Mouse (Mus musculus): Measurements from ENCODE around the gene Ankrd54. TPM values are rescaled to one million over a fixed set of nuclear protein-coding genes. Genes with fewer than 3 reads are reported as not detected.
"Not testable (repeated sequence)": the region's sequence is repeated elsewhere in the genome, so short reads cannot be mapped to it uniquely, and the experiment has no call there.

Ankrd54 gene
- polyA plus RNA-seq, 1 experiment from 2014 or later: 56.4 TPM

DNA sequence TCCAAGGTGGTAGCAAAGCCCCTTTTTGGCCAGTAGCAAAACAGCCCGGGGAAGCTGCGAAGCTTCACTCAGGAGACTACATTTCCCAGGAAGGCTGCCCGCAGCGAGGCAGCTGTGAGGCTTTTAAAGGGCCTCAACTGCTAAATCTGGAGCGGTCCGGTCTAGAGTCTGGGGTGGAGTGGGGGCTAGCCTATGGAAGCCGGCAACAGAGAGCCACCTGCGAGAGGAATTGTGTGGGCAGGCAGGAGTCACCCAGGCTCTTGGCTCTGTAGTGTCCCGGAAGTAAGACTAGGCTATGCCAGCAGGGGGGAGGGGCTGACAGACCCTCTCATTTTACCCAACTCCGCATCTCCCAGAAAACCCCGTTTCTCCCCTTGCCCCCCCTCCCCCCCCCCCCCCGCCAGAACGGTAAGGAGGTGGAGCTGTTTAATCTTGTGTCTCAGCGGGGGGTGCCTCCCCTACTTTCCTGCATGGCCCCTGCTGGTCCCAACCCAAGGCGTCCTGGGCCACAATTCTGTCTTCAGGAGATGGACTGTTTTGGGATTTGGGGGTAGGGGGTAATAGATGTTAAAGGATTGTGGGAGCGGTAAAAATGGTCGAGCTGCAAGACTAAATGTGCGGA lies 36.9 kb downstream of the Ankrd54 start:
- Histone ChIP-seq H3K4me2 (replicated peaks) (peak overlapping the region; percentile 45), H3K27ac (no peak overlapping the region), H3K9ac (replicated peaks) (peak overlapping the region; percentile 17; the same call in 1 of the 2 replicates), H3K9me3 (no peaks in the 10 kb centered on the region), H3K27me3 (peaks cover 8% of the 10 kb centered on the region; the same call in 1 of the 2 replicates), H3K4me3 (replicated peaks) (peak overlapping the region; percentile 2), H3K4me1 (replicated peaks) (peaks cover 44% of the 10 kb centered on the region), H3K36me3 (no peaks in the 10 kb centered on the region)
- 8% methylated on average over 15 of the region's 18 CpGs for WGBS
- ATAC-seq: no peak

DNA sequence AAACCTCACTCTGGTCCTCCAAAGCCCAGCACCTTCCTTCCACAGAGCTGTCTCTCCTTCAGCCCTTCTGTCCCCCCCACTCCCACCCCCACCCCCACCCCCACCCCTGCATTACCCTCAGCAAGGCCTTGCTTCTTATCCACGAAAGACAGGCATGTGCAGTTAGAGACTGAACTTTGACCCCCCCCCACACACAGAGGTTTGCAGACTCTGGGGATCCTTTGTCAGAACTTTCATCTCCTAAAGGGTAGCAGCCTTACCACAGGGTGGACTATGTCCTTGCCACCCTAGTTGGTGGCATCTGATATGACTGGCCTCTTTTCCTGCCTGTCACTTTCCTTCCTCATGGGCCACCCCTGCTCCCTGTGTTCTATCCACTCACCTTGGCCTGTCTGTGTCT lies 39.3 kb downstream of the Ankrd54 start:
- WGBS: 50% methylated on average over 1 of the region's 1 CpGs
- Histone ChIP-seq H3K4me3 (replicated peaks) (no peak overlapping the region), H3K27ac (no peak overlapping the region), H3K27me3 (peaks cover 8% of the 10 kb centered on the region; the same call in 1 of the 2 replicates), H3K4me1 (replicated peaks) (peaks cover 29% of the 10 kb centered on the region), H3K4me2 (replicated peaks) (no peak overlapping the region), H3K36me3 (no peaks in the 10 kb centered on the region), H3K9ac (replicated peaks) (no peak overlapping the region), H3K9me3 (no peaks in the 10 kb centered on the region)
- no peak for ATAC-seq

DNA sequence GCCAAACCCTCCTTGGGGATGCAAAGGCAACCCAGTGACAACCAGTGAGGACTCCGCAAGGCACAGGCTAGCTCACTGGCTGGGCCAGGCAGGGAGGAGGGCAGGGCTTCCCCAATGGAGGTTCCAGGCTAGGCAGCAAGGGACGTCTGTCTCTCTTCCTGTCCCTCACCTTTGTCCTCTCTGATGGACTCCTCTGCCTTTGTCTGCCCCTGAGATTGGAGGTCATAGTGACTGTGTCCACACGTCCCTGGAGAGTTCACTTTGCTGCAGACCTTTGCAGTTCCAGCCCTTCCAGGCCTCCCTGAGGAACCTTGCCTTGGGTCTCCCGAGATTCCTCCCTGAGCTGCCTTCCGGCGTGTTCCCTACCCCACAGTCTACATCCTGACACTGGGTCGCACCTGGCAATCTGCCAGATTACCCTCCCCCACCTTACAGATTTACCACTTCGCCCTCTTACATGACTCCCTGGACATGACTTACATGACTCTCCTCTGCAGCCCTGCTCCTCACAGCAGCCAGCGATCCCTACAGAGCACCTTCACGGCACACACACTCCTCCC lies 39.9 kb downstream of the Ankrd54 start:
- Histone ChIP-seq H3K4me1 (replicated peaks) (peaks cover 26% of the 10 kb centered on the region), H3K27me3 (peaks cover 8% of the 10 kb centered on the region; the same call in 1 of the 2 replicates), H3K4me3 (replicated peaks) (no peak overlapping the region), H3K27ac (no peak overlapping the region), H3K4me2 (replicated peaks) (no peak overlapping the region), H3K9ac (replicated peaks) (no peak overlapping the region), H3K9me3 (no peaks in the 10 kb centered on the region), H3K36me3 (no peaks in the 10 kb centered on the region)
- no peak for ATAC-seq
- 71% methylated on average over 10 of the region's 10 CpGs for WGBS

DNA sequence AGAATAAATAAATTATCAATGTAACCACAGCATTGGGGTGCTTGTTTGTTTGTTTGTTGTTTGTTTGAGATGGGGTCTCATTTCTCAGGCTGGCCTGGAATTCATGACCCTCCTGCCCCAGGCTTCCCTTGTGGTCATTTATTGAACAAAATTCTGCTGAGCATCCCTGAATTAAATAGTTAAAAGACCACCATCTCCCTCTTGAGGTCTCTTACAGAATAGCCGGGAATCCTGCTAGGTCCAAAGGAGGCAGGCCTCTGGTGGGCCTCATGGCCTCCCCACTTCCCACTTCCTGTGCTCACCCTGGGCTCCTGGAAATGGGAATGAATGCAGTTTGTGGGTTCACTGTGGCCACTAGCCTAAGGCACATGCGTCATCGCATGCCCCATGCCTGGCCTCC lies 43.8 kb downstream of the Ankrd54 start:
- no peak overlapping the region for H3K9ac ChIP-seq (replicated peaks)
- WGBS: 57% methylated on average over 3 of the region's 3 CpGs

DNA sequence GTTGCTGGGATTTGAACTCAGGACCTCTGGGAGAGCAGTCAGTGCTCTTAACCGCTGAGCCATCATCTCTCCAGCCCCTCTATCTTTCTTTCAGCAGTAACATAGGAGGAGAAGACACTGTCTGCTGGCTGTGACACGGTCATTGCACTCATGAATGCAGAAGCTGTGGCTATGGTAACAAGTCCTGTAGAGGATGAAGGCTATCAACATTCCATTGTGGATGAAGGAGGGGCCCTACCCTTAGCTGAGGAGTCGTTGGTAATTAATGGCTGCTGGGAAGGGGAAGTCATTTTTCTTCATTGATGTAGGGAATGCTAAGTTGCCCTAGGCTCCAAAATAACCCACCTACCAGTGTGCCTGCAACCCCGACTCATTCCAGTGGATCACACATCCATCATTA lies 44.5 kb downstream of the Ankrd54 start:
- H3K9me3 ChIP-seq: no peaks in the 10 kb centered on the region
- no peak overlapping the region for H3K4me2 ChIP-seq (replicated peaks)
- no peak for ATAC-seq
- H3K4me3 ChIP-seq (replicated peaks): no peak overlapping the region
- no peaks in the 10 kb centered on the region for H3K27me3 ChIP-seq
- H3K4me1 ChIP-seq (replicated peaks): peaks cover 5% of the 10 kb centered on the region; the same call in 1 of the 2 replicates
- no peak overlapping the region for H3K27ac ChIP-seq
- H3K9ac ChIP-seq (replicated peaks): no peak overlapping the region
- H3K36me3 ChIP-seq: no peaks in the 10 kb centered on the region
- WGBS: 43% methylated on average over 4 of the region's 4 CpGs

More for the DNA sequence above, 43.8 kb downstream of the Ankrd54 start:
- H3K4me3 ChIP-seq (replicated peaks): no peak overlapping the region
- 0 out of 2 replicates have a peak, but pooled peaks cover 2% of the 10 kb centered on the region for H3K27me3 ChIP-seq
- H3K9me3 ChIP-seq: no peaks in the 10 kb centered on the region
- ATAC-seq: no peak
- no peak overlapping the region for H3K4me2 ChIP-seq (replicated peaks)
- H3K36me3 ChIP-seq: no peaks in the 10 kb centered on the region
- no peak overlapping the region for H3K27ac ChIP-seq
- H3K4me1 ChIP-seq (replicated peaks): no peaks in the 10 kb centered on the region

DNA sequence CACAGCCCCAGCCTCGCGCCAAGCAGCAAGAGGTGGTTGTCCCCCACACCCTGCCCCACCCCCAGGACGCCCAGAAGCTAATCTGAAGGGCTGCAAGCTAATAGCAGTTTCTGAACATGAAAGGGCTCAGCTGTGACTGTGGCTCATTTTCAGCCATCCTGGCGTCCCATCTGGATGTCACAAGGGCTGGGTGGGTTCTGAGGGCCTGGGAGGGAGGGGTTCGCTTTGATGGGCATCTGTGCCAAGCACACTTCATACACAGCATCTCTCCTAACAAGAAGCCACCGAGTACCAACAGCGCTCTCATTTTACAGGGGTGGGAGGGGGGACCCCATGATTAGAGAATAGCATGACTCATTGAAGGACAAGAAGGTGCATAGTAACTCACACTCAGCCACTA lies 49.3 kb downstream of the Ankrd54 start:
- no peaks in the 10 kb centered on the region for H3K27me3 ChIP-seq
- H3K4me2 ChIP-seq (replicated peaks): no peak overlapping the region
- no peaks in the 10 kb centered on the region for H3K36me3 ChIP-seq
- no peak overlapping the region for H3K27ac ChIP-seq
- H3K4me1 ChIP-seq (replicated peaks): peaks cover 16% of the 10 kb centered on the region; the same call in 1 of the 2 replicates
- no peaks in the 10 kb centered on the region for H3K9me3 ChIP-seq
- no peak overlapping the region for H3K4me3 ChIP-seq (replicated peaks)
- ATAC-seq: peak; percentile 55; the same call in 1 of the 2 replicates
- no peak overlapping the region for H3K9ac ChIP-seq (replicated peaks)
- 69% methylated on average over 7 of the region's 7 CpGs for WGBS

DNA sequence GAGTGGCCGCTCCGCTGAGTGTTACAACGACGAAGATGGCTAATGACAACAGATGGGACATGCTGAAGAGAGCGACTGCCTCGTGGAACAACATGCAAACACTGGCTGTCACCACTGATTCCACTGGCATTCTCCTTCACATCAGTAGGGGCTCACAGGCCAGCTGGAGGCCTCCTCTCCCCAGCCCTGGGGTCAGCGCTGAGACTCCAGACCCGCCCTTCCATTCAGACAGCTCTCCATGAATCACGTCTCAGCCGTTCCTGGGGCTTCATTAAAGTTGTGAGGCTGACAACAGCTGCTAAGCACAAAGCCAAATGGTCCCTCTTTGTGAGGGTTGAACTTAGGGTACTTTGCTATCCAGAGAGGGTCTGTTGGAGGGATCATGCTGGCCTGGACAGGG lies 51.1 kb downstream of the Ankrd54 start:
- Histone ChIP-seq H3K4me2 (replicated peaks) (no peak overlapping the region), H3K4me1 (replicated peaks) (peaks cover 16% of the 10 kb centered on the region; the same call in 1 of the 2 replicates), H3K36me3 (peaks cover 6% of the 10 kb centered on the region), H3K27me3 (no peaks in the 10 kb centered on the region), H3K27ac (no peak overlapping the region), H3K9ac (replicated peaks) (no peak overlapping the region), H3K4me3 (replicated peaks) (no peak overlapping the region), H3K9me3 (no peaks in the 10 kb centered on the region)
- 56% methylated on average over 10 of the region's 10 CpGs for WGBS
- no peak for ATAC-seq

DNA sequence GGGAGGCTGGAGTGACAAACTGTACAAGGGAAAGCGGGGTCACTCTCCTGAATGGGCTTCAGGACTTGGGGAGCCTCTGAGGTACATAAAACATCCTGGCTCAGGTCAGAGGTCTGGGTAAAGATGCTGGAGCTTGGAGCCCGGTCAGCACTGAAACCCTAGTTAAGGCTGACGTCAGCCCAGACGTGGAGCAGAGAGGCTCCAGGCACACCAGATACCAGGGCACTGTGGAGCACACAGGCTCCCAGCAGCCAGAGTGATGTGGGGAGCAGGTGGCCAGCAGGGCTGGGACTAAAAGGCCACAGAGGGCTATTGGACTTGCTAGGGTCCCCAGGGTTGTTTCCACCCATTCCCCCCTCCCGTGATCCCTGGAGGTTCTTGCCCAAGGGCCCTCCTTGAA lies 53.0 kb downstream of the Ankrd54 start:
- 68% methylated on average over 5 of the region's 5 CpGs for WGBS

DNA sequence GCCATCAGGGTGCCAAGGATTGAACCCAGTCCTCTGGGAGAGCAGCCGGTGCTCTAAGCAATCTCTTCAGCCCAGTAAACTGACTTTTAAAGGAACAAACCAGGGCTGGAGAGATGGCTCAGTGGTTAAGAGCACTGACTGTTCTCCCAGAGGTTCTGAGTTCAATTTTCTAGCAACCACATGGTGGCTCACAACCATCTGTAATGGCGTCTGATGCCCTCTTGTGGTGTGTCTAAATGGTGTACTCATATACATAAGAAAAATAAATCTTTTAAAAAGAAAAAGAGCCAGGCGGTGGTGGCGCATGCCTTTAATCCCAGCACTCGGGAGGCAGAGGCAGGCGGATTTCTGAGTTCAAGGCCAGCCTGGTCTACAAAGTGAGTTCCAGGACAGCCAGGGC lies 54.9 kb downstream of the Ankrd54 start:
- ATAC-seq; H3K27ac ChIP-seq; H3K9ac ChIP-seq (replicated peaks); H3K27me3 ChIP-seq; H3K4me3 ChIP-seq (replicated peaks); H3K4me2 ChIP-seq (replicated peaks); H3K9me3 ChIP-seq; H3K4me1 ChIP-seq (replicated peaks): not testable (repeated sequence)
- peaks cover 43% of the 10 kb centered on the region for H3K36me3 ChIP-seq
- 94% methylated on average over 6 of the region's 6 CpGs for WGBS

More for the DNA sequence above, 53.0 kb downstream of the Ankrd54 start:
- H3K4me1 ChIP-seq (replicated peaks): peaks cover 16% of the 10 kb centered on the region; the same call in 1 of the 2 replicates
- H3K27me3 ChIP-seq: no peaks in the 10 kb centered on the region
- H3K4me3 ChIP-seq (replicated peaks): no peak overlapping the region
- no peak overlapping the region for H3K27ac ChIP-seq
- ATAC-seq: no peak
- H3K4me2 ChIP-seq (replicated peaks): no peak overlapping the region
- no peak overlapping the region for H3K9ac ChIP-seq (replicated peaks)
- H3K36me3 ChIP-seq: peaks cover 24% of the 10 kb centered on the region
- H3K9me3 ChIP-seq: no peaks in the 10 kb centered on the region

DNA sequence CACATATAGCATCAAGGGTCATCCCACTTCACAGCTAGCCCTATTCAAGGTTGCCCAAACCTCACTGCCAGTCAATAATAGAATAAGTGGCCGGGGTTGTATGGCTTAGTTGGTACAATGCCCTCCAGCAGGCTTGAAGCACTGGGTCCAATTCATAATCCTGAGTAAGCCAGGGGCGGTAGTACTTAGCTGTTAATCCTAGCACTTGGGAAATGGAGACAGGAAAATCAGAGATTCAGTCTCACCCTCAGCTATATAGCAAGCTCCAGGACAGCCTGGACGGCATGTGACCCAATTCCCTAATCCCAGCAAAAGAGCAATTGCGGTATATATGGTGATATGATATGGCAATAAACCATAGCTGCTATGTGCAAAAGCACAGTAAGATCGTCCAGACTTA lies 55.6 kb downstream of the Ankrd54 start:
- H3K9ac ChIP-seq (replicated peaks): no peak overlapping the region
- peaks cover 51% of the 10 kb centered on the region for H3K36me3 ChIP-seq
- no peaks in the 10 kb centered on the region for H3K9me3 ChIP-seq
- no peak overlapping the region for H3K4me3 ChIP-seq (replicated peaks)
- H3K27me3 ChIP-seq: no peaks in the 10 kb centered on the region
- H3K4me1 ChIP-seq (replicated peaks): 0 out of 2 replicates have a peak, but pooled peaks cover 10% of the 10 kb centered on the region
- H3K4me2 ChIP-seq (replicated peaks): no peak overlapping the region
- ATAC-seq: no peak
- no peak overlapping the region for H3K27ac ChIP-seq
- WGBS: 91% methylated on average over 5 of the region's 5 CpGs

DNA sequence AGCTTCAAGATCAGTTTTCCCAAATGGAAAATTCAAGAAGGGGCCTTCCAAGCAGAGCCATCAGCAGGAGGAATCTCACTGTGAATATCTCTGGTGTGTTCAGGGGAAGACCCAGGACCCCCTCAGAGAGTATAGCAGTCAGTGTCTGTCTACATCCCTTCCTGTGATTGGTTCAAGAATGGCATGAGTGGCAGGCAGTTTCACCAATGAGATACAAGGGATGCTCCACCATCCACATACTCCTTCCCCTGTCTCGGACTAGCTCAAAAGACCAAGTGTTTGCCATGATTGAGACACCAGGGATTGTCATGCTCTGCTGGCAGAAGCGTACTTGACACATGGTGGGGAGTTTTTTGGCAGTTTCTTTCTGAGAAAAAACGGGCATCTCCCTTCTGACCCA lies 56.1 kb downstream of the Ankrd54 start:
- peaks cover 55% of the 10 kb centered on the region for H3K36me3 ChIP-seq
- 0 out of 2 replicates have a peak, but pooled peaks cover 9% of the 10 kb centered on the region for H3K4me1 ChIP-seq (replicated peaks)
- ATAC-seq: 0 out of 2 replicates have a peak, but pooled peaks have one; percentile 37
- 76% methylated on average over 3 of the region's 3 CpGs for WGBS
- H3K9me3 ChIP-seq: no peaks in the 10 kb centered on the region
- H3K4me2 ChIP-seq (replicated peaks): no peak overlapping the region
- H3K9ac ChIP-seq (replicated peaks): no peak overlapping the region
- H3K27me3 ChIP-seq: no peaks in the 10 kb centered on the region
- no peak overlapping the region for H3K27ac ChIP-seq
- H3K4me3 ChIP-seq (replicated peaks): no peak overlapping the region

DNA sequence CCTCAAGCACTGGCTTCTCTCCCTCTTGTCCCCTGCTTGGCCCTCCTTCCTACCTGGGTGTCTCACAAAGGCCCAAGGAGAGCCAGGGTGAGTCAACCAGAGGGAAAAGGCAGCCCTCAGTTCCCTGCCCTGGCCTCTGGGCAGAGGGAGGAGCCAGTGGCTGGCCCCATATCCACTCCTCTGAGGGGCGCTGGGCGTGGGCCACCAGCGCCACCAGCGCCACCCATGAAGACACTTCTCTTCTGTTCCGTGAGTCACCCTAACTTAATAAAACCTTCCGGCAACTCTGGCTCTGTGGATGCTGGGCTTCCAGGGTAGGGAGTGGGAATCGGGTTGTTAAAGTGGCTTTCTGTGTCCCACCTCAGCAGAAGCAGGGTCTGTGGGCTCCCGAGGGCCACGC lies 57.1 kb downstream of the Ankrd54 start:
- Histone ChIP-seq H3K27ac (no peak overlapping the region), H3K36me3 (peaks cover 65% of the 10 kb centered on the region), H3K9me3 (no peaks in the 10 kb centered on the region), H3K27me3 (no peaks in the 10 kb centered on the region), H3K4me1 (replicated peaks) (0 out of 2 replicates have a peak, but pooled peaks cover 4% of the 10 kb centered on the region), H3K9ac (replicated peaks) (no peak overlapping the region), H3K4me3 (replicated peaks) (no peak overlapping the region), H3K4me2 (replicated peaks) (no peak overlapping the region)
- no peak for ATAC-seq
- WGBS: 92% methylated on average over 9 of the region's 9 CpGs

Data from midbrain, embryonic 13.5 days (tissue).